Mouse (Mus musculus): ENCODE data around the gene Xylt1.

DNA sequence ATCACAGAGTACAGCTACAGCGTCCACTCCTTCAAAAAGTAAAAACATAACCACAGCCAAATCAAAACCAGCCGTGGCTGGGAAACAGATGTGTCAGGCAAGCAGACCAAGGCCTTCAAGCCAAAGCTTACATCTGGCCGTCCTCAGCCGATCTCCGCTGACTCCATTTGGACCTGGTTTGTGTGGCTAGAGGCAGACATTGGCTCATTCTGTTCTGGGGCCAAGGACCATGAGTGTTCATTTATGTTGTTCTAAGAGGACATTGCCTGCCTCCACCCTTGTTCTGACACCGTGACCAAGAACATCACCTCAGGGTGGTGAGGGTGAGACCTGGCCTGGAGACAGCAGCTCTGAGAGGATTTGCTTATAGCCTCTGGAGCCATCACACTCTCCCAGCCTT lies 113.4 kb downstream of the Xylt1 start:
- TF ChIP-seq POLR2A (IDR thresholded peaks at IDR 0.05; ENCODE audit: borderline replicate concordance, extremely low read depth, low read depth, low read length) (no peak), CTCF (IDR thresholded peaks at IDR 0.05; ENCODE audit: insufficient read depth, low read length) (no peak)
